Comparison of ENCODE assay signal across 9 mouse cellular contexts in the genomic region with DNA sequence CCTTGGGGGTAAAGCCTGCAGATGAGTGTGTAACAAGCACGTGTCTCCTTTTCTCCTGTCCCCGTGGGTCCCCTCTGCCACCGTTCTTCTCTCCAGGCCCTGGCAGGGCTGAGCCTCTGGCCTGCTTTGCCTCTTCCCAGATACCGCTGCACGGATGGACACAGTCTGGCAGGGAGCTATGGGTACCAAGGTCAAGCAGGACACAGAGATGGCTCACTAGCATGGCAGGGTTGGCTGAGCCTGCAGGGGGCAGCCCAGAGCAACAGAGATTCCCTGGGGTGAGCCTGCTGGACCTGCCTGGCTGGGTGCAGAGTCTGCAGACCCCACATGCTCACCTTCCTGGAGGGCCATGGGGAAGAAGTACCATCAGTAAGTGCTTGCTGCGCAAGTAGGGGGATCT. TPM values are rescaled to one million over a fixed set of nuclear protein-coding genes. Genes with fewer than 3 reads are reported as not detected.
A peak's percentile ranks its signal among the peaks of the same experiment; 100 is the strongest.
DNase-seq lines count a peak whose midpoint lies in the region; TF ChIP-seq lines count a peak whose summit lies in the region.
"Had no signal": no experiment of that assay in that cellular context is flagged by ENCODE, and none has a peak within 500 bp of the region (broad histone marks: within the 10 kb centered on the region; RNA-seq: fewer than 3 reads in every experiment).

No protein-coding gene starts in this region.

- TF ChIP-seq CTCF in C2C12 (IDR thresholded peaks at IDR 0.05; ENCODE audit: control insufficient read depth, insufficient read depth, insufficient read length) = peak; percentile 52
- TF ChIP-seq CTCF in MEL (IDR thresholded peaks at IDR 0.05 in 2 of 3, conservative IDR thresholded peaks at IDR 0.05 in 1 of 3; ENCODE audit: control insufficient read depth in 1 of 3, insufficient read depth in 1 of 3, low read depth in 2 of 3, low read length in 3 of 3, poor library complexity in 1 of 3, severe bottlenecking in 1 of 3) = peak; percentile 60 to 75 (median 69)

- H3K4me1 ChIP-seq in MEL (ENCODE audit: control insufficient read depth in 1 of 2, insufficient read depth in 2 of 2, low read length in 2 of 2) = peaks cover 5 to 16% of the 10 kb centered on the region in 2 experiments; a peak in 3 of 4 replicates

- peak; percentile 26 for DNase-seq in MEL (ENCODE audit: low read depth, low spot score)
- DNase-seq in embryo, embryonic 9.5 days (ENCODE audit: extremely low spot score) = peak; percentile 56
- DNase-seq in heart, postnatal 36 days = peak; percentile 57 to 65
- DNase-seq in layer of hippocampus, postnatal 36 days = peak; percentile 21 to 49
- peak; percentile 55 to 72 for DNase-seq in lung, postnatal 4 days
- DNase-seq in spleen, adult 12 weeks (ENCODE audit: low spot score) = peak; percentile 33
- no peak for DNase-seq in yolk sac, embryonic 10.5 days (ENCODE audit: low spot score)

- intact Hi-C loops in heart, postnatal 36 days (cut with DNase I) = loop anchor here (5.0 kb wide), 1 partner anchor 96 kb away; no protein-coding TSS in a partner anchor

- no peak for TF ChIP-seq POLR2A in MEL (IDR thresholded peaks at IDR 0.05; ENCODE audit: control insufficient read depth in 1 of 2, insufficient read depth in 1 of 2, low read depth in 1 of 2, low read length in 2 of 2, poor library complexity in 1 of 2)

- H3K9me3 ChIP-seq in MEL (replicated peaks; ENCODE audit: insufficient read depth, low read length) = no peaks in the 10 kb centered on the region
- H3K9me3 ChIP-seq: lung, embryonic 15.5 days had no signal

- H3K27ac ChIP-seq in MEL (ENCODE audit: control insufficient read depth, low read depth, low read length) = no peak overlapping the region
- H3K27ac ChIP-seq: lung, embryonic 15.5 days had no signal

- H3K27me3 ChIP-seq in C2C12 (ENCODE audit: control insufficient read depth, insufficient read depth, insufficient read length) = peaks cover 7% of the 10 kb centered on the region
- H3K27me3 ChIP-seq in MEL (ENCODE audit: control insufficient read depth in 1 of 2, insufficient read depth in 2 of 2, low read length in 2 of 2) = no peaks in the 10 kb centered on the region
- H3K27me3 ChIP-seq: lung, embryonic 15.5 days had no signal

- H3K79me2 ChIP-seq in C2C12 (ENCODE audit: control insufficient read depth, insufficient read depth) (no peaks in the 10 kb centered on the region), MEL (ENCODE audit: control insufficient read depth, insufficient read depth, low read length, poor library complexity) (no peaks in the 10 kb centered on the region)

- TF ChIP-seq EP300 in MEL (IDR thresholded peaks at IDR 0.05; ENCODE audit: low read depth in 1 of 2, low read length in 2 of 2) = no peak

- no peaks in the 10 kb centered on the region for H3K79me3 ChIP-seq in C2C12 (ENCODE audit: low read depth)

- H3K36me3 ChIP-seq in C2C12 (ENCODE audit: control insufficient read depth, insufficient read depth) (no peaks in the 10 kb centered on the region), MEL (ENCODE audit: control insufficient read depth in 1 of 2, insufficient read depth in 2 of 2, low read length in 2 of 2) (peaks cover 0 to 5% of the 10 kb centered on the region in 2 experiments; a peak in 2 of 4 replicates)
- H3K36me3 ChIP-seq: lung, embryonic 15.5 days had no signal

- no peak overlapping the region for H3K4me3 ChIP-seq in C2C12 (ENCODE audit: insufficient read depth, poor library complexity, severe bottlenecking)
- H3K4me3 ChIP-seq in MEL (ENCODE audit: control insufficient read depth in 1 of 2, insufficient read depth in 1 of 2, low read depth in 2 of 2, low read length in 2 of 2) = no peak overlapping the region
- H3K4me3 ChIP-seq: lung, embryonic 15.5 days had no signal

- no peak overlapping the region for H3ac ChIP-seq in C2C12 (ENCODE audit: control insufficient read depth, insufficient read length, low read depth)

- no peak overlapping the region for H3K9ac ChIP-seq in MEL (ENCODE audit: control insufficient read depth, low read depth, low read length, poor library complexity, severe bottlenecking)
- H3K9ac ChIP-seq: lung, embryonic 15.5 days had no signal

- TF ChIP-seq RAD21 in MEL (IDR thresholded peaks at IDR 0.05; ENCODE audit: low read depth, low read length) = peak; percentile 13

TF ChIP-seq in C2C12, 6 proteins besides CTCF, POLR2A, EP300 and RAD21:
- no peak for TF ChIP-seq USF1 (IDR thresholded peaks at IDR 0.05; ENCODE audit: low read depth)
- no peak for TF ChIP-seq MYOG (IDR thresholded peaks at IDR 0.05; ENCODE audit: control insufficient read depth, extremely low read depth, insufficient read length)
- TF ChIP-seq CEBPB (IDR thresholded peaks at IDR 0.05; ENCODE audit: low read depth) = no peak
- TF ChIP-seq FOSL1 (IDR thresholded peaks at IDR 0.05; ENCODE audit: insufficient read depth, low read length, poor library complexity, severe bottlenecking) = no peak
- TF ChIP-seq MAX (IDR thresholded peaks at IDR 0.05) = no peak
- no peak for TF ChIP-seq MYOD1 (IDR thresholded peaks at IDR 0.05; ENCODE audit: control insufficient read depth, insufficient read length, low read depth)

TF ChIP-seq in MEL, 35 proteins besides CTCF, POLR2A, EP300 and RAD21:
- no peak for TF ChIP-seq ZC3H11A (IDR thresholded peaks at IDR 0.05; ENCODE audit: low read depth, low read length)
- TF ChIP-seq SMC3 (IDR thresholded peaks at IDR 0.05; ENCODE audit: low read depth, low read length) = peak; percentile 55

RNA-seq across cellular contexts. Expression of a gene that starts 1.0 kb away (rescaled TPM):
- polyA plus RNA-seq in C2C12 (2012; fragmentation: generic; extraction: Trizol) = not detected
- total RNA-seq in MEL (2012; rRNA removed) = not detected in 2 replicates
- under 1 TPM in 1 of 2 experiments, not detected in 1; 0.32 TPM for polyA plus RNA-seq in MEL (2012; ENCODE audit: insufficient read depth in 1 of 2, insufficient read length in 2 of 2, low read depth in 1 of 2, low replicate concordance in 2 of 2, missing spikeins in 1 of 2)
- not detected for total RNA-seq in heart, postnatal 36 days (2021)
- under 1 TPM in 1 of 2 experiments, not detected in 1; 0.62 TPM for total RNA-seq in layer of hippocampus, postnatal 36 days (2021)
- polyA plus RNA-seq: lung, embryonic 15.5 days had no signal

RNA-seq across cellular contexts. Expression of a gene that starts 41.3 kb away (rescaled TPM):
- 18.7 TPM for polyA plus RNA-seq in C2C12 (2012; fragmentation: generic; extraction: Trizol)
- total RNA-seq in MEL (2012; rRNA removed) = 8.6 and 14.1 TPM in 2 replicates
- 10 to 100 TPM in 1 of 2 experiments, not detected in 1; 11.2 TPM for polyA plus RNA-seq in MEL (2012; ENCODE audit: insufficient read depth in 1 of 2, insufficient read length in 2 of 2, low read depth in 1 of 2, low replicate concordance in 2 of 2, missing spikeins in 1 of 2)
- total RNA-seq in heart, postnatal 36 days (2021) = 1 to 10 TPM; 7.2 to 9.1 TPM
- 10 to 100 TPM; 20.3 to 30.8 TPM for total RNA-seq in layer of hippocampus, postnatal 36 days (2021)
